Mouse (Mus musculus) ES-E14 (cell line): ENCODE data around the gene Alx3.

ENCODE experiments used
- CHD2 ChIP-seq: IDR thresholded peaks from 2 replicates; pipeline ENCODE4 v1.6.1; 2014; ENCODE audit warnings: mild to moderate bottlenecking, low read depth, low read length, inconsistent platforms
- HCFC1 ChIP-seq: IDR thresholded peaks from 2 replicates; pipeline ENCODE4 v1.6.1; 2012; ENCODE audit warnings: low read length, inconsistent platforms, borderline replicate concordance; ENCODE audit not compliant: insufficient read depth
- ZC3H11A ChIP-seq: IDR thresholded peaks from 2 replicates; pipeline ENCODE4 v1.6.1; 2012; ENCODE audit warnings: low read depth, mild to moderate bottlenecking, inconsistent platforms, low read length, borderline replicate concordance
- ZNF384 ChIP-seq: IDR thresholded peaks from 2 replicates; pipeline ENCODE4 v1.6.1; 2012; ENCODE audit warnings: low read depth, low read length, inconsistent platforms

DNA sequence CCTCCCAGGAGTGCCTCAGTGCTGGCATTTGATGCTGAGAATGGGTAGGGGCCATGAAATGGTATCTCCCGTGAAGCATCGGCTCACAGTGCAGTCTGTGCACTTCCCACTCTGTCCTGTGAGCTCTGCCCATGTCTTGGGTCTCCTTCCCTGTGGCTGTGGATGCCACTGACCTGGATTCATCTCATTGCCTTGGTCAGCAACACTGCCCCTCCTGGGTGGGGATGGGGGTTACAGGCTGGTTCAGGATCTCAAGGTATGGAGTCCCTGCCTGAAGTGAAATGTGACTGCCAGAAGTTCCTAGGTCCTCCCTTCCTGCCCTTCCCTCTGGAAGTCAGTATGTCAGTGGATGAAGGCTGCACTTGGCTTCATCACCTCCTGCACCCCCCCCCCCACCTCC, 32.7 kb upstream of the Alx3 start:
- TF ChIP-seq ZC3H11A (no peak), CHD2 (no peak), HCFC1 (no peak), ZNF384 (no peak)
